Mouse (Mus musculus) heart, adult 2 months (tissue): Measurements from ENCODE around the gene Pcbd2. TPM values are rescaled to one million over a fixed set of nuclear protein-coding genes. Genes with fewer than 3 reads are reported as not detected.
A peak's percentile ranks its signal among the peaks of the same experiment; 100 is the strongest.
"Not testable (repeated sequence)": the region's sequence is repeated elsewhere in the genome, so short reads cannot be mapped to it uniquely, and the experiment has no call there.

Experiments
- DNase-seq, 2 experiments: peaks; one replicate each; pipeline ENCODE4 v3.0.0; 2021
- H3K27ac ChIP-seq: fragments of 200-600 bp; 2 replicates; pipeline ENCODE4 v1.8.1; 2022
- H3K27me3 ChIP-seq: fragments of 200-500 bp; 2 replicates; pipeline ENCODE4 v1.6.1; 2012; ENCODE audit warnings: mild to moderate bottlenecking, low read length, inconsistent platforms, mixed read lengths; ENCODE audit not compliant: control insufficient read depth, insufficient read depth
- H3K36me3 ChIP-seq: fragments of 200-500 bp; 2 replicates; pipeline ENCODE4 v1.6.1; 2012; ENCODE audit warnings: low read length, inconsistent platforms; ENCODE audit not compliant: control insufficient read depth, insufficient read depth
- H3K4me1 ChIP-seq: fragments of 200-500 bp; 2 replicates; pipeline ENCODE4 v1.6.1; 2011; ENCODE audit warnings: low read length; ENCODE audit not compliant: control insufficient read depth, insufficient read depth
- H3K4me3 ChIP-seq: fragments of 200-600 bp; 2 replicates; pipeline ENCODE4 v1.8.1; 2022
- H3K79me2 ChIP-seq: fragments of 200-500 bp; replicated peaks from 2 replicates; pipeline ENCODE4 v1.6.1; 2012; ENCODE audit warnings: mild to moderate bottlenecking, inconsistent platforms, low read length, moderate library complexity, mixed read lengths; ENCODE audit not compliant: control insufficient read depth, insufficient read depth
- H3K9ac ChIP-seq: fragments of 200-500 bp; 2 replicates; pipeline ENCODE4 v1.6.1; 2012; ENCODE audit warnings: low read depth, mild to moderate bottlenecking, control low read depth, inconsistent platforms, low read length, mixed read lengths
- CTCF ChIP-seq: fragments of 200-600 bp; IDR thresholded peaks from 2 replicates; pipeline ENCODE4 v1.8.1; 2022; ENCODE audit warnings: antibody characterized with exemption, mild to moderate bottlenecking, moderate library complexity
- EP300 ChIP-seq: fragments of 200-500 bp; IDR thresholded peaks from 2 replicates; pipeline ENCODE4 v1.6.1; 2011; ENCODE audit warnings: low read depth, low read length, control low read depth; ENCODE audit not compliant: insufficient read depth
- POLR2A ChIP-seq: fragments of 200-500 bp; IDR thresholded peaks from 2 replicates; pipeline ENCODE4 v1.6.1; 2011; ENCODE audit warnings: mild to moderate bottlenecking, low read depth, low read length, control low read depth; ENCODE audit not compliant: insufficient read depth
- WGBS: fragments of 180-500 bp; shearing (Covaris S2); methylation state at CpG from one replicate; pipeline ENCODE4 v1.1.7; 2018; 5-methylcytosine and 5-hydroxymethylcytosine counted together
- intact Hi-C: fragments of 180-260 bp; cut with DNase I; formaldehyde crosslinking; loops from one replicate; pipeline ENCODE4 v1.15.1; 2025
- polyA plus RNA-seq: library from polyadenylated mRNA; depleted of rRNA; stranded (reverse); fragments of >200 nt; gene quantifications from 2 replicates; pipeline ENCODE4 v1.2.3, GENCODE M21; 2012
- total RNA-seq, 2 experiments: library from RNA; stranded (reverse); gene quantifications; 2 replicates each; pipeline ENCODE4 v1.2.3; 2021

Gene Pcbd2
- total and polyA plus RNA-seq, 3 experiments, result 34.6 to 47.6 (median 46.7) TPM

DNA sequence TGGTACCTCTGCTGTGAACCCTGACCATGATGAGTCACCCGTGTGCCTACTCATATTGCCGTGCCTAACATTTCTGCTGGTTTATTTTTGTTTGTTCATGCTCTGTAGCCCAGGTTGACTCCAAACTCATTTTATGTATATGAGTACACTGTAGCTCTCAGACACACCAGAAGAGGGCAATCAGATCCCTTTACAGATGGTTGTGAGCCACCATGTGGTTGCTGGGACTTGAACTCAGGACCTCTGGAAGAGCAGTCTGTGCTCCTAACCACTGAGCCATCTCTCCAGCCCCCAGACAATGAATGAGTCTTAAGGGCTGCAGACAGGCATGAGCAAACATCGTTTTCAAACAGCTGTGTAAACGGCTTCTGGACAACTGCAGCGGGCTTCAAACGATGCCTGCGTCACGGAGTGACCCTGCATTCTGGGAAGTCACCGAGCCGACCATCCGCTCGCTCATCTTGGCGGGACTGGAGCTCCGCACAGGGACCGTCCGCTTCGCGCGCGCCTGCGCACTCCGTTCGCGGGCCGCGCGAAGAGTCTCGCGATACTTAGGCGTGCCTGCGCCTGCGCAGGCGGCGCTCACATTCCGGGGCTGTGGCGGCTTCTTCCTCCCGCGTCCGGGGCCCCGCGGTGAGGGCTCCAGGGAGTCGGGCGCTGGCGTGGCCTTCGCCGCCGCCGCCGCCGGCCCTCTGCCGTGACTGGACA lies 34.5 kb upstream of the Pcbd2 start, which contains the start of gene B230219D22Rik:
TSS of gene B230219D22Rik (plus strand) at position 590 of the 708 bp plus-strand sequence.
- DNase-seq, result peak; percentile 93
- H3K27me3 ChIP-seq, result no peaks in the 10 kb centered on the region
- peaks cover 2% of the 10 kb centered on the region for H3K79me2 ChIP-seq
- H3K9ac ChIP-seq, result peak within 1 kb of the TSS; percentile 95
- intact Hi-C loops, result loop anchor here (1.0 to 2.0 kb wide), 2 partner anchors 22 to 34 kb away; partner anchors contain the start of genes Pcbd2 and Txndc15
- WGBS, result 1% methylated on average over 51 of the region's 51 CpGs
- H3K4me3 ChIP-seq, result peak within 1 kb of the TSS; percentile 97
- peak within 1 kb of the TSS; percentile 98 for H3K27ac ChIP-seq
- peaks cover 3% of the 10 kb centered on the region; the same call in 1 of the 2 replicates for H3K36me3 ChIP-seq
- peaks cover 12% of the 10 kb centered on the region for H3K4me1 ChIP-seq
- TF ChIP-seq POLR2A (peak; percentile 97), EP300 (0 out of 2 replicates have a peak, but pooled peaks have one; percentile 9), CTCF (peak; percentile 35; the same call in 1 of the 2 replicates)

- Histone ChIP-seq H3K4me3 (peak overlapping the region; percentile 97), H3K79me2 (peaks cover 2% of the 10 kb centered on the region), H3K9ac (peak overlapping the region; percentile 95), H3K27me3 (no peaks in the 10 kb centered on the region), H3K27ac (peak overlapping the region; percentile 98), H3K4me1 (peaks cover 12% of the 10 kb centered on the region), H3K36me3 (peaks cover 3% of the 10 kb centered on the region; the same call in 1 of the 2 replicates)
- TF ChIP-seq EP300, result no peak
- no peak for TF ChIP-seq CTCF
- no peak for TF ChIP-seq POLR2A
- WGBS, result under 1% methylated on average over 58 of the region's 70 CpGs
- DNase-seq, result no peak
- intact Hi-C loops, result loop anchor here (1.0 to 2.0 kb wide), 2 partner anchors 21 to 34 kb away; partner anchors contain the start of genes Pcbd2 and Txndc15
Measured at GRCm38 (mm10) chr13:55693243-55693721, 33.9 kb upstream of the Pcbd2 start.

- TF ChIP-seq CTCF (no peak), EP300 (no peak), POLR2A (no peak)
- Histone ChIP-seq H3K4me3 (peak overlapping the region; percentile 97), H3K27me3 (no peaks in the 10 kb centered on the region), H3K27ac (peak overlapping the region; percentile 98; the same call in 1 of the 2 replicates), H3K79me2 (peaks cover 2% of the 10 kb centered on the region), H3K4me1 (peaks cover 12% of the 10 kb centered on the region), H3K36me3 (peaks cover 3% of the 10 kb centered on the region; the same call in 1 of the 2 replicates), H3K9ac (peak overlapping the region; percentile 36; the same call in 1 of the 2 replicates)
- intact Hi-C loops, result no loop called here
- DNase-seq, result no peak
- 6% methylated on average over 8 of the region's 8 CpGs for WGBS
Measured at GRCm38 (mm10) chr13:55694110-55694509, 33.1 kb upstream of the Pcbd2 start.

DNA sequence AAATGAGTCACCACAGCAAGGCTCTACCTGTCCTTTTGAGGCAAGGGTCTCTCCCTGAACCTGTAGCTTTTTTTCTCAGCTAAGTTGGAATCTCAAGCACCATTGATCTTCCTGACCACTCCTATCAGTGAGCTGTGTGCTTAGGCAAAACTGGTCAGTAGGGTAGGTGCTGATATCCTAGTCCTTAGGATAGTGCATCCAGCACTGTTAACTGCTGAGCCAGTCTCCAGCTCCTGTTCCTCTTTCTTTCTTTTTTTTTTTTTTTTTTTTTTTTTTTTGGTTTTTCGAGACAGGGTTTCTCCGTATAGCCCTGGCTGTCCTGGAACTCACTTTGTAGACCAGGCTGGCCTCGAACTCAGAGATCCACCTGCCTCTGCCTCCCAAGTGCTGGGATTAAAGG lies 31.2 kb upstream of the Pcbd2 start:
- intact Hi-C loops, H3K4me3 ChIP-seq, H3K27ac ChIP-seq, DNase-seq, H3K27me3 ChIP-seq, H3K36me3 ChIP-seq, H3K9ac ChIP-seq, H3K79me2 ChIP-seq: not testable (repeated sequence)
- H3K4me1 ChIP-seq, result peaks cover 12% of the 10 kb centered on the region
- 58% methylated on average over 1 of the region's 3 CpGs for WGBS

GRCm38 (mm10) chr13:55704301-55704700 lies 22.9 kb upstream of the Pcbd2 start:
- 56% methylated on average over 4 of the region's 4 CpGs for WGBS
- no peak for DNase-seq
- Histone ChIP-seq H3K9ac (no peak overlapping the region), H3K79me2 (peaks cover 5% of the 10 kb centered on the region), H3K4me1 (no peaks in the 10 kb centered on the region), H3K36me3 (peaks cover 6% of the 10 kb centered on the region), H3K27me3 (no peaks in the 10 kb centered on the region), H3K27ac (no peak overlapping the region), H3K4me3 (no peak overlapping the region)
- TF ChIP-seq CTCF, result no peak
- no peak for TF ChIP-seq EP300
- no peak for TF ChIP-seq POLR2A
- intact Hi-C loops, result no loop called here

GRCm38 (mm10) chr13:55712846-55713245 lies 14.3 kb upstream of the Pcbd2 start:
- WGBS, result 90% methylated on average over 3 of the region's 3 CpGs

More at GRCm38 (mm10) chr13:55712846-55713245, 14.3 kb upstream of the Pcbd2 start:
- TF ChIP-seq POLR2A, result no peak
- TF ChIP-seq EP300, result no peak
- TF ChIP-seq CTCF, result no peak
- DNase-seq, result no peak
- Histone ChIP-seq H3K27me3 (no peaks in the 10 kb centered on the region), H3K9ac (no peak overlapping the region), H3K27ac (no peak overlapping the region), H3K79me2 (peaks cover 2% of the 10 kb centered on the region), H3K4me3 (no peak overlapping the region), H3K36me3 (no peaks in the 10 kb centered on the region; the same call in 1 of the 2 replicates), H3K4me1 (no peaks in the 10 kb centered on the region; the same call in 1 of the 2 replicates)
- intact Hi-C loops, result no loop called here
